Mouse (Mus musculus): ENCODE data around the gene Pcdh15.
A peak's percentile ranks its signal among the peaks of the same experiment; 100 is the strongest.

Pcdh15 gene

GRCm38 (mm10) chr10:73821657-73822583 lies 722.8 kb downstream of the Pcdh15 start:
- peak; percentile 28 for DNase-seq (ENCODE audit: low spot score)

- DNase-seq (ENCODE audit: low spot score) = no peak
Observed at GRCm38 (mm10) chr10:73823214-73823613, 724.1 kb downstream of the Pcdh15 start.

GRCm38 (mm10) chr10:73826354-73826753 lies 727.2 kb downstream of the Pcdh15 start:
- DNase-seq (ENCODE audit: low spot score) = no peak

GRCm38 (mm10) chr10:73828781-73829180 lies 729.6 kb downstream of the Pcdh15 start:
- no peak for DNase-seq (ENCODE audit: low spot score)

GRCm38 (mm10) chr10:73844998-73845397 lies 745.9 kb downstream of the Pcdh15 start:
- no peak for DNase-seq (ENCODE audit: low spot score)

GRCm38 (mm10) chr10:73862181-73862580 lies 763.0 kb downstream of the Pcdh15 start:
- no peak for DNase-seq (ENCODE audit: low spot score)

GRCm38 (mm10) chr10:73878055-73878728 lies 779.0 kb downstream of the Pcdh15 start:
- DNase-seq (ENCODE audit: low spot score) = no peak

- DNase-seq (ENCODE audit: low spot score) = peak; percentile 10
Observed at GRCm38 (mm10) chr10:73878729-73879067, 779.6 kb downstream of the Pcdh15 start.

- no peak for DNase-seq (ENCODE audit: low spot score)
Observed at GRCm38 (mm10) chr10:73887771-73888170, 788.6 kb downstream of the Pcdh15 start.

- no peak for DNase-seq (ENCODE audit: low spot score)
Observed at GRCm38 (mm10) chr10:73892251-73892650, 793.1 kb downstream of the Pcdh15 start.

GRCm38 (mm10) chr10:73896086-73896607 lies 797.0 kb downstream of the Pcdh15 start:
- no peak for DNase-seq (ENCODE audit: low spot score)

GRCm38 (mm10) chr10:73899165-73899564 lies 800.0 kb downstream of the Pcdh15 start:
- DNase-seq (ENCODE audit: low spot score) = no peak

GRCm38 (mm10) chr10:73907626-73908025 lies 808.5 kb downstream of the Pcdh15 start:
- no peak for DNase-seq (ENCODE audit: low spot score)

GRCm38 (mm10) chr10:73908568-73908967 lies 809.4 kb downstream of the Pcdh15 start:
- DNase-seq (ENCODE audit: low spot score) = no peak

- DNase-seq (ENCODE audit: low spot score) = no peak
Observed at GRCm38 (mm10) chr10:73915170-73915569, 816.0 kb downstream of the Pcdh15 start.

- DNase-seq (ENCODE audit: low spot score) = peak; percentile 40
Observed at GRCm38 (mm10) chr10:73921579-73921978, 822.4 kb downstream of the Pcdh15 start.

GRCm38 (mm10) chr10:73928672-73929071 lies 829.5 kb downstream of the Pcdh15 start:
- no peak for DNase-seq (ENCODE audit: low spot score)

- DNase-seq (ENCODE audit: low spot score) = no peak
Observed at GRCm38 (mm10) chr10:73929718-73930117, 830.6 kb downstream of the Pcdh15 start.

- no peak for DNase-seq (ENCODE audit: low spot score)
Observed at GRCm38 (mm10) chr10:73931185-73931584, 832.0 kb downstream of the Pcdh15 start.

GRCm38 (mm10) chr10:73931996-73932679 lies 833.0 kb downstream of the Pcdh15 start:
- no peak for DNase-seq (ENCODE audit: low spot score)

- DNase-seq (ENCODE audit: low spot score) = no peak
Observed at GRCm38 (mm10) chr10:73936121-73936520, 837.0 kb downstream of the Pcdh15 start.

GRCm38 (mm10) chr10:73938989-73939388 lies 839.8 kb downstream of the Pcdh15 start:
- no peak for DNase-seq (ENCODE audit: low spot score)

Measured in embryo, embryonic 10.5 days (tissue).